Mouse (Mus musculus): ENCODE results near the gene Hpd. TPM values are rescaled to one million over a fixed set of nuclear protein-coding genes. Genes with fewer than 3 reads are reported as not detected.

The Hpd gene
- total RNA-seq, 2 experiments from 2014 or later, result not detected

GRCm38 (mm10) chr5:123136361-123137043 lies 46.0 kb downstream of the Hpd start:
- peak in 1 of 2 experiments; percentile 82 for DNase-seq (ENCODE audit: low spot score in 2 of 2)

GRCm38 (mm10) chr5:123135471-123136360 lies 46.8 kb downstream of the Hpd start:
- DNase-seq (ENCODE audit: low spot score in 2 of 2), result peak in 1 of 2 experiments; percentile 69

- no peak for DNase-seq (ENCODE audit: low spot score in 2 of 2)
Measured at GRCm38 (mm10) chr5:123134875-123135382, 47.6 kb downstream of the Hpd start.

- DNase-seq (ENCODE audit: low spot score in 2 of 2), result no peak
Measured at GRCm38 (mm10) chr5:123134186-123134874, 48.2 kb downstream of the Hpd start.

- no peak for DNase-seq (ENCODE audit: low spot score in 2 of 2)
Measured at GRCm38 (mm10) chr5:123133784-123134143, 48.8 kb downstream of the Hpd start.

DNA sequence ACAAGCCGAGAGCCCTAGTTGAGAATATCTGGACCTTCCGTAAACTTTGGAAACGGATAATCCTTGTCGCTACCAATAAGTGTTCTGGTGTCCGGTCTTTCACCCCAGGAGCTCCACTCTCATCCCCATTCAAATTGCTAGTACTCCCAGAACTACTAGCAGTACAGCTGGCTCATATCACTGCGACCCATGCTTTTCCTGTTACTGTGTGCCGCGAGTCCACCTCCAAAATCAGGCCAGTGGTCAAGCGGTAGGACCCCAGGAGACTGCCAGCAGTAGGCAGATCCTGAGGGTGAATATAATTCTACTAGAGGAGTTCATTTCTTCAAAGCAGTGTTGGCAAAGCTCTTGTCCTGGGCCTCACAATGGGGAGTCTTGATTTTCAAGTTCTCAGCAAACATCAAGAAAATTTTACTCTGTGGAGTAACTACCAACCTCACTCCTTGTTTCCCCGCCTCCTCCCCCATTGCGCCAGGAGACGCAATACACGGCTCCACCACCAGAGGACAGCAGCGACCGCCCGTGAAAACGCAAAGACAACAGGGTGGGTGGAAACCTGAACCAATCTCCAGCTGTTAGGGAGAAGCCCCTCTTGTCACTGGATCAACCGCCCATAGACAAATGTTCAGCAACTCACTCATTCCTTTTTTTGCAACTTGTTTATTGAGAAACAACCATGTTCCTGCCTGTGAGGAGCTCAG lies 49.3 kb downstream of the Hpd start:
- peak; percentile 83 to 93 for DNase-seq (ENCODE audit: low spot score in 2 of 2)

GRCm38 (mm10) chr5:123132308-123133071 lies 50.0 kb downstream of the Hpd start, which contains the start of gene Rhof:
Gene Rhof, minus strand, starts transcription at chr5:123132692.
- peak; percentile 81 to 93 for DNase-seq (ENCODE audit: low spot score in 2 of 2)

DNA sequence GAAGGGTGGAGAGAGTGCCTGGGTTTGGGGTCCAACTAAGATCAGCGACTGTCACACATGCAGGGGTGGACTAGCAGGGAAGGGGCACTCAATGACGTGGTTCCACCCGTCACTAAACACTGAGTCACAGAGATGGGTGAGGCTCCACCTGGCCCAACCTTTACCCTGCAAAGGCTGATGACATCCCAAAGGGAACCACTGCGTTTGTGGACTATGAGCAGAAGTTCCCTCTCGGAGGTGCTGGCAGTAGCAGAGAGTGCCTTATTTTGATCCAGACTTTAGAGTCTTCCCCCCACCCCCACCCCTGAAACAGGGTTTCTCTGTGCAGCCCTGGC lies 51.7 kb downstream of the Hpd start:
- DNase-seq (ENCODE audit: low spot score in 2 of 2), result no peak

GRCm38 (mm10) chr5:123130030-123130813 lies 52.3 kb downstream of the Hpd start:
- DNase-seq (ENCODE audit: low spot score in 2 of 2), result no peak

- no peak for DNase-seq (ENCODE audit: low spot score in 2 of 2)
Measured at GRCm38 (mm10) chr5:123129170-123129757, 53.3 kb downstream of the Hpd start.

- no peak for DNase-seq (ENCODE audit: low spot score in 2 of 2)
Measured at GRCm38 (mm10) chr5:123128426-123129169, 53.9 kb downstream of the Hpd start.

- DNase-seq (ENCODE audit: low spot score in 2 of 2), result no peak
Measured at GRCm38 (mm10) chr5:123127031-123127430, 55.5 kb downstream of the Hpd start.

DNA sequence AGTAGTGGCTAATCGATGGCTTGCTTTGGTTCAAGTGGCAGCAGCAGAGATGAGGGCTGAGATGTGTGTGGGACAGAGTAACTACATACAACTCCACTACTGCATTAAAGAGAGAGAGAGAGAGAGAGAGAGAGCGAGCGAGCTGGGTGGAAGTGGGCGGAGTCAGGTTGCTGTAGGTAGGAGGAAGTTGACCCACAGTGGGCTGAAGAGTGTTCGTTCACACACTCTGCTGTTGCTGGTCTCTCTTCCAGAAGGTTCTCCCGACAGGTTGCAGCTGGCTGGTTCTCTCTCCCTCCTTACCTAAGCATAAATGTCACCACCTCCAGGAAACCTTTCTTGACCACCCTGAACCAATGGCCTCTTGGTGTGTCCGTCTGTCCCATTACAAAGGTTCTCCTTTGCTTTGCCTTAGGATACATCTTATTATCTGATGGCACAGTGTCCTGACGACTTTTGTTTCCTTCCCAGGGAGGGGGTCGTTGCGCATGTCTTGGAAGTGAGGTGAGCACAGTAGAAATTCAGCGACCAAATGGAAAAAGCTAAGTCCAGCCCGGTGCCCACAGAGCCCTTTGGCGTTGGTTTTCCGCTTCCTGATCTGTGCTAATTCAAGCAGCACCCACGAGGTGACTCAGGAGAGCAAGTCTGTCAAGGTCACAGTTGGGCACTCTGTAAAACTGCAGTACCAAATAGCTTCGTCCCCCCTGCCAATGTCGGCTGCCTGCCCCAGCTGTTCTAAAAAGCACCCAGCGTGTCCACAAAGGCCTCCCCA lies 56.7 kb downstream of the Hpd start:
- DNase-seq (ENCODE audit: low spot score in 2 of 2), result no peak

DNA sequence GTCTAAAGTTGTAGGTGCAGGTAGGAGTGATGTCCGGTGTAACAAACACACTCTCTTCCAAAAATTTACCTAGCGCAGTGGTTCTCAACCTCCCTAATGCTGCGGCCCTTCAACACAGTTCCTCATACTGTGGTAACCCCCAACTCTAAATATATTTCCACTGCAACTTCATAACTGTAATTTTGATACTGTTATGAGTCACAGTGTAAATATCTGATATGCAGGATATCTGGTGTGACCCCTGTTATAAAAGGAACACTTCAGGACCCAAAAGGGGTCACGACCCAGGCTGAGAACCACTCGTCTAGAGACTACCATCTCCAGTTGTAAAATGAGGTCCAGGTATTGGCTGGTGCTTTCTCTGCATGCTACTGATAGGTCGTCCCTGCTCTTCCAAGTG lies 57.4 kb downstream of the Hpd start:
- no peak for DNase-seq (ENCODE audit: low spot score in 2 of 2)

- DNase-seq (ENCODE audit: low spot score in 2 of 2), result no peak
Measured at GRCm38 (mm10) chr5:123122181-123122580, 60.3 kb downstream of the Hpd start.
